Mouse (Mus musculus) embryonic facial prominence, embryonic 10.5 days (tissue): ENCODE results near the gene Arhgap8. TPM values are rescaled to one million over a fixed set of nuclear protein-coding genes. Genes with fewer than 3 reads are reported as not detected.

Experiments
- DNase-seq: peaks from one replicate; pipeline ENCODE4 v3.0.0-alpha.2; 2017; ENCODE audit warnings: low spot score
- H3K27ac ChIP-seq: fragments of 300-500 bp; sonication (generic); replicated peaks from 2 replicates; pipeline ENCODE4 v1.5.1; 2016; ENCODE audit warnings: mild to moderate bottlenecking
- H3K27me3 ChIP-seq: fragments of 300-500 bp; sonication (generic); replicated peaks from 2 replicates; pipeline ENCODE4 v1.6.1; 2016; ENCODE audit warnings: low read depth, mild to moderate bottlenecking; ENCODE audit not compliant: poor library complexity, severe bottlenecking
- H3K36me3 ChIP-seq: fragments of 300-500 bp; sonication (generic); replicated peaks from 2 replicates; pipeline ENCODE4 v1.6.1; 2016; ENCODE audit warnings: mild to moderate bottlenecking, moderate library complexity
- H3K4me1 ChIP-seq: fragments of 300-500 bp; sonication (generic); 2 replicates; pipeline ENCODE4 v1.6.1; 2016
- H3K4me3 ChIP-seq: fragments of 300-500 bp; sonication (generic); 2 replicates; pipeline ENCODE4 v1.5.1; 2016; ENCODE audit warnings: mild to moderate bottlenecking, moderate library complexity
- H3K9me3 ChIP-seq: fragments of 300-500 bp; sonication (generic); 2 replicates; pipeline ENCODE4 v1.6.1; 2016; ENCODE audit warnings: mild to moderate bottlenecking
- WGBS: fragments of 180-500 bp; shearing (Covaris S2); methylation state at CpG from one replicate; pipeline ENCODE4 v1.1.7; 2016; 5-methylcytosine and 5-hydroxymethylcytosine counted together
- polyA plus RNA-seq: library from polyadenylated mRNA; unstranded; fragments of >200 nt; fragmentation: Nextera tagmentation; extraction: Ambion mirVana; gene quantifications from 2 replicates; pipeline ENCODE4 v1.2.1, GENCODE M21; 2016

Arhgap8 gene
- polyA plus RNA-seq, 1 experiment from 2014 or later = 6.6 TPM

DNA sequence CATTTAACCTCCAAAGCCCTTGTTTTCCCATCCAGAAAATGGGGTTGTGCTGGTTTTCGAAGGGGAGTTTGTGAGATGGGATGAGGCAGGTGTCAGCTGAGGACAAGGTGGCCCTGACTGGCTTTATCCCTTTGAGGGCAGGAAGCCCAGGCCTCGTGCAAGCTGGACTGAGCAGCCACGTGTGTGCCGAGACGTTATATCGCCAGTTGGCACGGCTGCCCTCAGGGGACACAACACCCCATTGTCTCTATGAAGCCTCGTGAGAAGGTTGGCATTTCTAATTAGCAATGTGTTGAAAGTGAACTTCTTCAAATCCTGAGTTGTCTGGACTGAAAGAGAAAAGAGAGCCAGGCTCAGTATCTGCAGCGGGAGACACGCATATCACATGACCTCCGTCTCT, 98.4 kb downstream of the Arhgap8 start:
- WGBS = 87% methylated on average over 11 of the region's 11 CpGs
- Histone ChIP-seq H3K4me1 (peaks cover 9% of the 10 kb centered on the region), H3K36me3 (peaks cover 7% of the 10 kb centered on the region; the same call in 1 of the 2 replicates), H3K27ac (no peak overlapping the region), H3K9me3 (no peaks in the 10 kb centered on the region), H3K4me3 (no peak overlapping the region), H3K27me3 (no peaks in the 10 kb centered on the region)
- DNase-seq = no peak

- Histone ChIP-seq H3K4me3 (no peak overlapping the region), H3K27ac (no peak overlapping the region), H3K27me3 (no peaks in the 10 kb centered on the region), H3K4me1 (no peaks in the 10 kb centered on the region), H3K9me3 (no peaks in the 10 kb centered on the region), H3K36me3 (peaks cover 8% of the 10 kb centered on the region)
- 91% methylated on average over 4 of the region's 4 CpGs for WGBS
- DNase-seq = no peak
Observed at GRCm38 (mm10) chr15:84820811-84821210, 101.0 kb downstream of the Arhgap8 start.

Other genes starting within 250 kb of the Arhgap8 start
- gene Rtl6, start 162.2 kb upstream of the Arhgap8 start, polyA plus RNA-seq = 25.1 and 26.0 TPM in 2 replicates
- gene Prr5, start 50.4 kb upstream of the Arhgap8 start, polyA plus RNA-seq = 16.2 and 17.7 TPM in 2 replicates
- gene Phf21b, start 136.0 kb downstream of the Arhgap8 start, polyA plus RNA-seq = 2.2 and 4.9 TPM in 2 replicates
- 1.1 TPM in 2 replicates for gene Gm29666, start 200.0 kb downstream of the Arhgap8 start, polyA plus RNA-seq
- 70.9 and 71.8 TPM in 2 replicates for gene Nup50, start 203.4 kb downstream of the Arhgap8 start, polyA plus RNA-seq